Mouse (Mus musculus) forebrain, embryonic 11.5 days (tissue): ENCODE measurements around the gene Sbk3. TPM values are rescaled to one million over a fixed set of nuclear protein-coding genes. Genes with fewer than 3 reads are reported as not detected.

Experiments used
- ATAC-seq: fragments of 200-750 bp; cut with Nextera tagmentation; replicated peaks from 2 replicates; pipeline ENCODE4 v1.8.0; 2017; ENCODE audit warnings: moderate TSS enrichment; ENCODE audit not compliant: low FRiP score
- DNase-seq: peaks from one replicate; pipeline ENCODE4 v3.0.0-alpha.2; 2017; ENCODE audit warnings: low spot score
- H3K27ac ChIP-seq: fragments of 300-500 bp; sonication (generic); 2 replicates; pipeline ENCODE4 v1.5.1; 2014; ENCODE audit warnings: low read depth, low read length
- H3K27me3 ChIP-seq: fragments of 300-500 bp; sonication (generic); 2 replicates; pipeline ENCODE4 v1.6.1; 2014; ENCODE audit warnings: mild to moderate bottlenecking, low read length, mixed read lengths; ENCODE audit not compliant: control insufficient read depth, insufficient read depth
- H3K36me3 ChIP-seq: fragments of 300-500 bp; sonication (generic); 2 replicates; pipeline ENCODE4 v1.6.1; 2014; ENCODE audit warnings: mild to moderate bottlenecking, low read length, moderate library complexity, mixed read lengths; ENCODE audit not compliant: control insufficient read depth, insufficient read depth
- H3K4me1 ChIP-seq: fragments of 300-500 bp; sonication (generic); replicated peaks from 2 replicates; pipeline ENCODE4 v1.6.1; 2014; ENCODE audit warnings: low read length, mixed read lengths; ENCODE audit not compliant: control insufficient read depth, insufficient read depth
- H3K4me2 ChIP-seq: fragments of 300-500 bp; sonication (generic); 2 replicates; pipeline ENCODE4 v1.6.1; 2014; ENCODE audit warnings: low read depth, mild to moderate bottlenecking, low read length, moderate library complexity, mixed read lengths; ENCODE audit not compliant: severe bottlenecking
- H3K4me3 ChIP-seq: fragments of 300-500 bp; sonication (generic); 2 replicates; pipeline ENCODE4 v1.5.1; 2014; ENCODE audit warnings: low read depth, low read length
- H3K9ac ChIP-seq: fragments of 300-500 bp; sonication (generic); 2 replicates; pipeline ENCODE4 v1.6.1; 2014; ENCODE audit warnings: low read length
- H3K9me3 ChIP-seq: fragments of 300-500 bp; sonication (generic); 2 replicates; pipeline ENCODE4 v1.6.1; 2016; ENCODE audit warnings: low read length, mixed read lengths; ENCODE audit not compliant: control insufficient read depth
- WGBS: fragments of 180-500 bp; shearing (Covaris S2); extraction: QIAGEN DNeasy Blood & Tissue Kit; methylation state at CpG from one replicate; pipeline ENCODE4 v1.1.7; 2014; 5-methylcytosine and 5-hydroxymethylcytosine counted together
- polyA plus RNA-seq: library from polyadenylated mRNA; unstranded; fragments of >200 nt; fragmentation: Nextera tagmentation; extraction: Ambion mirVana; gene quantifications from 2 replicates; pipeline ENCODE4 v1.2.1, GENCODE M21; 2014

Gene Sbk3
- polyA plus RNA-seq, 1 experiment from 2014 or later = 0.12 TPM

DNA sequence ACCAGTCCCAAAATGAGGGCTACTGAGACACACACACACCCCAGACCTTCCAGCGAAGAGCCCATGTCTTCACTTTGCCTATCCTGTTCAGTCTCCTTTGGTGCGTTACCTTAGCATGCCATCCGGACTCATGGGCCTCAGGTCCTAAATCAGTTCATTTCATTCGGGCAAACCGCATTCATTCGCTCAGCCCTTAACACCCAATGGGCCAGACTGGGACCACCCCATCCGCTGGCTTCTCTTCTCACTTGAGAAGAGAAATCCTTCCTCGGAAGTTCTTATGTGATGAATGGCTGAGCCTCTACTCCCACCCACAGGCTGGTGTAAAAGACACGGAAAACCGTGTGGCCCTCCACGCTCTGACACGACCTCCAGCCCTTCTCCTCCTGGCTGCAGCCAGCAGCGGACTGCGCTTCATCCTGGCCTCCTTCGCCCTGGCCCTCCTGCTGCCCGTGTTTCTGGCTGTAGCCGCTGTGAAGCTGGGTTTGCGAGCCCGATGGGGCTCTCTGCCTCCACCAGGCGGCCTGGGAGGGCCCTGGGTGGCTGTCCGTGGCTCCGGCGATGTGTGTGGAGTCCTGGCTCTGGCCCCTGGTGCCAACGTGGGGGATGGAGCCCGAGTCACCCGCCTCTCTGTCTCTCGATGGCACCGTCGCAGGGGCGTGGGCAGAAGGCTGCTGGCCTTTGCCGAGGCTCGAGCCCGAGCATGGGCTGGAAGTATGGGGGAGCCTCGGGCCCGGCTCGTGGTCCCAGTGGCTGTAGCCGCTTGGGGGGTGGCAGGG lies 47.2 kb downstream of the Sbk3 start:
- H3K9me3 ChIP-seq = no peaks in the 10 kb centered on the region
- 3% methylated on average over 37 of the region's 37 CpGs for WGBS
- peak overlapping the region; percentile 97 for H3K27ac ChIP-seq
- peak overlapping the region; percentile 81 for H3K4me2 ChIP-seq
- peak overlapping the region; percentile 31 for H3K4me3 ChIP-seq
- H3K4me1 ChIP-seq = peaks cover 45% of the 10 kb centered on the region
- ATAC-seq (no peak; the same call in 1 of the 2 replicates), DNase-seq (peak; percentile 74)
- H3K9ac ChIP-seq = peak overlapping the region; percentile 71
- peaks cover 5% of the 10 kb centered on the region; the same call in 1 of the 2 replicates for H3K36me3 ChIP-seq
- no peaks in the 10 kb centered on the region for H3K27me3 ChIP-seq

DNA sequence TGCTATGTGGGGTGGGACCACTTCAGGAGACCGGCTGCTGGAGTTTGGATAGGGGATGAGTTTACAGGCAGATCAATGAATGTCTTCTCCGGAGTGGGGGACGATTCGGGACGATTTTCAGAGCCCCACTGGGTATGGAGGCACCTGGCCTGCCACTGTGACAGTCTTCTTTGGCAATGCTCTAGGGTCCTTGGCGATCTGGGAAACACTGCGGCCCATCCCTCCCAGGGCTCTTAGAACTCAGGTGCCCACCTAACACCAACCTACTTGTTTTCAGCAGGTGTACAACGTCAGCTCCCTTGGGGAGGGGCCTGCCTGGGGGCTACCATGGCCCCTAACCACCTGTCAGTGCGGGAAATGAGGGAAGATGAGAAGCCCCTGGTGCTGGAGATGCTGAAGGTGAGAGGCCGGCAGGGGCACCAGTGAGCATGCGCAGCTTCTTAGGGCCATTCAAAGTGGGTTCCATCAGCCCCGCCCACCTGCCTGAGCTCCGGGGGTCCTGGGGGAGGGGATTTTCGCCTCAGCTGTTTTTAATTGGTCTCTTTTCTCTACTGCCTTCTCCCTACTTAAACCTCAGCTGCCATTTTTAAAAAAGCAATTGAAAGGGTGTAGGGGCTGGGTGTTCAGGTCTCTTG lies 47.9 kb downstream of the Sbk3 start:
- peak; percentile 93 for DNase-seq
- H3K36me3 ChIP-seq = peaks cover 5% of the 10 kb centered on the region; the same call in 1 of the 2 replicates
- no peaks in the 10 kb centered on the region for H3K27me3 ChIP-seq
- H3K27ac ChIP-seq = peak overlapping the region; percentile 97
- ATAC-seq = peak; percentile 53
- peak overlapping the region; percentile 31 for H3K4me3 ChIP-seq
- no peaks in the 10 kb centered on the region for H3K9me3 ChIP-seq
- WGBS = under 1% methylated on average over 14 of the region's 14 CpGs
- H3K4me2 ChIP-seq = peak overlapping the region; percentile 81
- peaks cover 45% of the 10 kb centered on the region for H3K4me1 ChIP-seq
- peak overlapping the region; percentile 71 for H3K9ac ChIP-seq

DNA sequence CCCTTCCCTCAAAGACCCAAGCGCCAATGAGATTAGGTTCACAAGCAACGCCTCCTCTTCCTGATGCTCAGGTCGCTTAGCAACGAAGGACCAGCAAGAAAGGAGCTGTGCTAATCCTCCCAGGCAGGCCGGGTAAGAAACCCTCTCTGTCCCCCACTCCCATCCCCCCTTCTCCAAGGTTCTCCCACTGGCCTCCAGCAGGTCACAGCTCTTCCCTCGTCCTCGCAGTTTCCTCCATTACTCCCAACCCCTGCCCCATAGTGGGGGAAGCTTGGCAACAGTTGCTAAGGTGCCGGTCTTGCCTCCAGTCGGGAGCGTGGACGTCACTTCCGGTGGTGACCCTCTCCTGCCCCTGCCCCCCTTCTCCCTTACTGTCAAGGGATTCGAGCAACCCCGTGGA lies 48.5 kb downstream of the Sbk3 start:
- H3K27me3 ChIP-seq = no peaks in the 10 kb centered on the region
- peaks cover 5% of the 10 kb centered on the region; the same call in 1 of the 2 replicates for H3K36me3 ChIP-seq
- H3K27ac ChIP-seq = peak overlapping the region; percentile 97
- ATAC-seq (peak; percentile 85), DNase-seq (peak; percentile 93)
- no peaks in the 10 kb centered on the region for H3K9me3 ChIP-seq
- under 1% methylated on average over 14 of the region's 14 CpGs for WGBS
- peak overlapping the region; percentile 31 for H3K4me3 ChIP-seq
- peak overlapping the region; percentile 59 for H3K9ac ChIP-seq
- H3K4me1 ChIP-seq = peaks cover 44% of the 10 kb centered on the region
- H3K4me2 ChIP-seq = peak overlapping the region; percentile 81

DNA sequence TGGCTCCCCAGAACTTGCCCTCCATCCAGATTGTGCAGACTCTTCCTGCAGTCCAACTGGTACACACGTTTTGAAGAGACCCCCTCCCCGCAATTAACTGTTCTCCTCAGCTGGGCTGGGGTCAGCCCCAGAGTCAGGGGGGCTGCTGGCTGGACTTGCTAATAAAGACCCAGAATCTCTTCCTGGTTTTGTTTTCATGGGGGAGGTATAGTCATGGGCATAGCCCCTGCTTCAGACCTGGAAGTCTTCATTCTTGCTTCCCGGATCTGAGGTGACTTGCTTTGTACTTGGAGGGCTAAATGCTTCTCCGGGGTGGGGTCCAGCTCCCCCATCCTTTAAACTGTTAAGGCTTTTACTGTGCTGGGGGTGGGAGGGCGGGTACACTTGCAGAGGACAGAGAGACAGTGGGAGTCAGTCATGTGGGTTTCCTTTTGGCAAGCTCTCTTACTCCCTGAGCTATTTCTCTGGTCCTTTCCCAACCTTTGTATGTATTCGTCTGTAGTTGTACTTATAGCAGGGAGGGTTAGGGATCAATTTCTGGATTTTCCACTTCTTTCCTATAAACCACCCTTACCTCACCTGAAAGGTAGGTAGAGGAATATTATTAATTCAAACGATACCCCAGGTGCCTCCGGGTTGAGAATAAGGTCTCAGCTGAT lies 49.0 kb downstream of the Sbk3 start, which contains the start of gene Nat14:
Gene Nat14, plus strand, starts transcription at position 205 of the 659 bp plus-strand sequence.
- peak within 1 kb of the TSS; percentile 31 for H3K4me3 ChIP-seq
- H3K4me2 ChIP-seq = peak within 1 kb of the TSS; percentile 81
- peak within 1 kb of the TSS; percentile 59 for H3K9ac ChIP-seq
- H3K27ac ChIP-seq = peak within 1 kb of the TSS; percentile 97
- no peak for ATAC-seq
- no peak for DNase-seq
- no peaks in the 10 kb centered on the region for H3K9me3 ChIP-seq
- H3K4me1 ChIP-seq = peaks cover 43% of the 10 kb centered on the region
- 26% methylated on average over 8 of the region's 8 CpGs for WGBS
- no peaks in the 10 kb centered on the region for H3K27me3 ChIP-seq
- peaks cover 5% of the 10 kb centered on the region; the same call in 1 of the 2 replicates for H3K36me3 ChIP-seq

DNA sequence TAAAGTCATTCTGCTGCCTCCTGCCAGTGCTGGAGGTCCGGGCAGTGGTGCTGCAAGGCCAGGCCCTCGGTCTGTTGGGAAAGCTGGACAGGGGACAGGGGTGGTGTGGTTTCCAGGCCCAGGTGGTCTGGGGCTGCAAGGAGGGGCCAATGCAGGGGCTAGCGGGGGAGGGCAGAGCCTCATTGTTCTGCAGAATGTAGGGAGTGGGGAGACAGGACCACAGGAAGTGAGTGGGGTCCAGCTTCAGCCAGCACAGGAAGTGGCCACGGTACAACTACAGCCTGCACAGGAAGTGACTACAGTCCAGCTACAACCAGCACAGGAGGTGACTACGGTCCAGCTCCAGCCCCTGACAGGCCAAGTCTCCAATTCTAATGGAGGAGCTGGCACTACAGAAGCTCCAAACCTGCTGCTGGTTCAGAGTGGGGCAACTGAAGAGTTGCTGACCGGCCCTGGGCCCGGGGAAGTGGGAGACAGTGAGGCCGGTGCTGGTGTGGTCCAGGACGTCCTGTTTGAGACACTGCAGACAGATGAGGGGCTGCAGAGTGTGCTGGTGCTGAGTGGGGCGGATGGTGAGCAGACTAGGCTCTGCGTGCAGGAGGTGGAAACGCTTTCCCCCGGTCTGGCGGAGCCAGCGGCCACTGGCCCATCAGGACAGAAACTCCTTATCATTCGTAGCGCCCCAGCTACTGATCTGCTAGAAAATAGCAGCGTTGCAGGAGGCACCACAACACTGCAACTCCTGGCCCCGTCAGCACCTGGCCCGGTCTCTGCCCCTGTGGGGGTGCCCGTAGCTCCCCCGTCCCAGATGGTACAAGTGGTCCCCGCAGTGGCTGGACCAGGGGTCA lies 49.8 kb downstream of the Sbk3 start:
- peaks cover 48% of the 10 kb centered on the region for H3K4me1 ChIP-seq
- peak overlapping the region; percentile 35 for H3K9ac ChIP-seq
- WGBS = 56% methylated on average over 23 of the region's 23 CpGs
- H3K4me2 ChIP-seq = no peak overlapping the region; the same call in 1 of the 2 replicates
- peaks cover 5% of the 10 kb centered on the region; the same call in 1 of the 2 replicates for H3K36me3 ChIP-seq
- peak overlapping the region; percentile 97 for H3K27ac ChIP-seq
- H3K27me3 ChIP-seq = no peaks in the 10 kb centered on the region
- ATAC-seq = no peak
- no peak overlapping the region for H3K4me3 ChIP-seq
- peak; percentile 57 for DNase-seq
- H3K9me3 ChIP-seq = no peaks in the 10 kb centered on the region

DNA sequence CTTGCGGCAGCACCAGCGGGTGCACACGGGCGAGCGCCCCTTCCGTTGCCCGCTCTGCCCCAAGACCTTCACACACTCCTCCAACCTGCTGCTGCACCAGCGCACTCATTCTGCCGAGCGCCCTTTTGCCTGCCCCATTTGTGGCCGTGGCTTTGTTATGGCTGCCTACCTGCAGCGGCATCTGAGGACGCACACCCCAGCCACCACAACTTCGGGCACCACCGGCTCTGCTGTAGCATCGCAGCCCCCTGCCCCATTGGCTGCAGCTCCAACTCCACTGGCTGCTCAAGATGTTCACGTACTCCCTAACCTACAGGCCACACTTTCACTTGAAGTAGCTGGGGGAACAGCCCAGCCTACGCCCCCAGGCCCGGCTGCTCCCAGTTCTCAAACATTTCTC lies 50.5 kb downstream of the Sbk3 start:
- Histone ChIP-seq H3K9ac (no peak overlapping the region), H3K4me3 (no peak overlapping the region), H3K4me2 (no peak overlapping the region), H3K9me3 (no peaks in the 10 kb centered on the region), H3K27ac (peak overlapping the region; percentile 97; the same call in 1 of the 2 replicates), H3K36me3 (peaks cover 5% of the 10 kb centered on the region; the same call in 1 of the 2 replicates), H3K27me3 (no peaks in the 10 kb centered on the region), H3K4me1 (peaks cover 44% of the 10 kb centered on the region)
- WGBS = 91% methylated on average over 19 of the region's 19 CpGs
- peak; percentile 50 for DNase-seq
- ATAC-seq = no peak

DNA sequence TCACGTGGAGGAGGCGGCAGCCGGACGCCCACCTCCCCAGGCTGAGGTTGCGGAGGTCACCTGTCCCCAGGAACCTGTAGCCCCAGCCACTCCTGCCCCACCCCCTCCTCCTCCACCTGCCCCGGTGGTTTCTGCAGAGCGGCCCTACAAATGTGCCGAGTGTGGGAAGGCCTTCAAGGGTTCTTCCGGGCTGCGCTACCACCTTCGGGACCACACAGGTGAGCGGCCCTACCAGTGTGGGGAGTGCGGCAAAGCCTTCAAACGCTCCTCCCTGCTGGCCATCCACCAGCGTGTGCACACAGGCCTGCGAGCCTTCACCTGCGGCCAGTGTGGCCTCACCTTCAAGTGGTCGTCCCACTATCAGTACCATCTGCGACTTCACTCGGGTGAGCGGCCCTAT lies 51.0 kb downstream of the Sbk3 start:
- Histone ChIP-seq H3K36me3 (peaks cover 5% of the 10 kb centered on the region; the same call in 1 of the 2 replicates), H3K27ac (no peak overlapping the region), H3K4me3 (no peak overlapping the region), H3K9me3 (no peaks in the 10 kb centered on the region), H3K9ac (no peak overlapping the region), H3K4me1 (peaks cover 38% of the 10 kb centered on the region), H3K4me2 (no peak overlapping the region), H3K27me3 (no peaks in the 10 kb centered on the region)
- 90% methylated on average over 21 of the region's 21 CpGs for WGBS
- no peak for ATAC-seq
- no peak for DNase-seq

DNA sequence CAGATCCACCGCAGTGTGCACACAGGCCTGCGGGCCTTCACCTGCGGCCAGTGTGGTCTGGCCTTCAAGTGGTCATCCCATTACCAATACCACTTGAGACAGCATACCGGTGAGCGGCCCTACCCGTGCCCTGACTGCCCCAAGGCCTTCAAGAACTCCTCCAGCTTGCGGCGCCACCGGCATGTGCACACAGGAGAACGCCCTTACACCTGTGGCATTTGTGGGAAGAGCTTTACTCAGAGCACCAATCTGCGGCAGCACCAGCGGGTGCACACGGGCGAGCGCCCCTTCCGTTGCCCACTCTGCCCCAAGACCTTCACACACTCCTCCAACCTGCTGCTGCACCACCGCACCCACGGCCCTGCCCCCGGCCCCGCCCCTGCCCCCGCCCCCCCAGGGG lies 51.9 kb downstream of the Sbk3 start:
- Histone ChIP-seq H3K27me3 (no peaks in the 10 kb centered on the region), H3K4me1 (peaks cover 31% of the 10 kb centered on the region), H3K9me3 (no peaks in the 10 kb centered on the region), H3K36me3 (peaks cover 5% of the 10 kb centered on the region; the same call in 1 of the 2 replicates), H3K9ac (no peak overlapping the region), H3K4me3 (no peak overlapping the region), H3K4me2 (no peak overlapping the region), H3K27ac (no peak overlapping the region)
- DNase-seq = peak; percentile 49
- 89% methylated on average over 21 of the region's 21 CpGs for WGBS
- ATAC-seq = no peak
